Mouse (Mus musculus) hindbrain, embryonic 13.5 days (tissue): ENCODE results near the gene Rae1. TPM values are rescaled to one million over a fixed set of nuclear protein-coding genes. Genes with fewer than 3 reads are reported as not detected.

Experiments used
- ATAC-seq: fragments of 200-750 bp; cut with Nextera tagmentation; 2 replicates; pipeline ENCODE4 v1.8.0; 2017; ENCODE audit warnings: moderate TSS enrichment; ENCODE audit not compliant: low FRiP score
- H3K27ac ChIP-seq: fragments of 300-500 bp; sonication (generic); 2 replicates; pipeline ENCODE4 v1.5.1; 2015; ENCODE audit warnings: inconsistent platforms, mild to moderate bottlenecking, moderate library complexity
- H3K27me3 ChIP-seq: fragments of 300-500 bp; sonication (generic); 2 replicates; pipeline ENCODE4 v1.6.1; 2015; ENCODE audit warnings: mild to moderate bottlenecking, inconsistent platforms
- H3K36me3 ChIP-seq: fragments of 300-500 bp; sonication (generic); 2 replicates; pipeline ENCODE4 v1.6.1; 2015; ENCODE audit warnings: mild to moderate bottlenecking, inconsistent platforms
- H3K4me1 ChIP-seq: fragments of 300-500 bp; sonication (generic); replicated peaks from 2 replicates; pipeline ENCODE4 v1.6.1; 2015; ENCODE audit warnings: inconsistent platforms
- H3K4me2 ChIP-seq: fragments of 300-500 bp; sonication (generic); 2 replicates; pipeline ENCODE4 v1.6.1; 2015; ENCODE audit warnings: inconsistent platforms, mild to moderate bottlenecking, moderate library complexity
- H3K4me3 ChIP-seq: fragments of 300-500 bp; sonication (generic); 2 replicates; pipeline ENCODE4 v1.5.1; 2015; ENCODE audit warnings: mild to moderate bottlenecking, inconsistent platforms
- H3K9ac ChIP-seq: fragments of 300-500 bp; sonication (generic); 2 replicates; pipeline ENCODE4 v1.6.1; 2015; ENCODE audit warnings: mild to moderate bottlenecking, inconsistent platforms
- H3K9me3 ChIP-seq: fragments of 300-500 bp; sonication (generic); 2 replicates; pipeline ENCODE4 v1.6.1; 2016; ENCODE audit warnings: inconsistent platforms
- WGBS: fragments of 180-500 bp; shearing (Covaris S2); methylation state at CpG from one replicate; pipeline ENCODE4 v1.1.7; 2015; 5-methylcytosine and 5-hydroxymethylcytosine counted together
- polyA plus RNA-seq: library from polyadenylated mRNA; unstranded; fragments of >200 nt; fragmentation: Nextera tagmentation; extraction: Ambion mirVana; gene quantifications from 2 replicates; pipeline ENCODE4 v1.2.1, GENCODE M21; 2015

Gene Rae1
- polyA plus RNA-seq, 1 experiment from 2014 or later = 118 TPM

- H3K27me3 ChIP-seq = no peaks in the 10 kb centered on the region
- no peaks in the 10 kb centered on the region for H3K9me3 ChIP-seq
- no peak for ATAC-seq
- H3K27ac ChIP-seq = no peak overlapping the region
- H3K4me1 ChIP-seq = no peaks in the 10 kb centered on the region
- no peak overlapping the region for H3K4me2 ChIP-seq
- H3K36me3 ChIP-seq = no peaks in the 10 kb centered on the region
- 55% methylated on average over 11 of the region's 11 CpGs for WGBS
- H3K9ac ChIP-seq = peak overlapping the region; percentile 39; the same call in 1 of the 2 replicates
- no peak overlapping the region for H3K4me3 ChIP-seq
Measured at GRCm38 (mm10) chr2:173042504-173043162, 42.7 kb downstream of the Rae1 start.

- no peaks in the 10 kb centered on the region; the same call in 1 of the 2 replicates for H3K4me1 ChIP-seq
- H3K36me3 ChIP-seq = no peaks in the 10 kb centered on the region
- no peak overlapping the region for H3K27ac ChIP-seq
- no peak for ATAC-seq
- H3K4me2 ChIP-seq = no peak overlapping the region
- H3K27me3 ChIP-seq = no peaks in the 10 kb centered on the region
- no peak overlapping the region for H3K9ac ChIP-seq
- WGBS = 82% methylated on average over 18 of the region's 18 CpGs
- no peak overlapping the region for H3K4me3 ChIP-seq
- no peaks in the 10 kb centered on the region for H3K9me3 ChIP-seq
Measured at GRCm38 (mm10) chr2:173044198-173044970, 44.5 kb downstream of the Rae1 start.

- no peak for ATAC-seq
- peaks cover 14% of the 10 kb centered on the region for H3K4me1 ChIP-seq
- H3K4me3 ChIP-seq = no peak overlapping the region
- 78% methylated on average over 15 of the region's 15 CpGs for whole genome bisulfite sequencing
- no peak overlapping the region for H3K4me2 ChIP-seq
- no peaks in the 10 kb centered on the region for H3K36me3 ChIP-seq
- H3K27me3 ChIP-seq = no peaks in the 10 kb centered on the region
- no peak overlapping the region for H3K27ac ChIP-seq
- no peak overlapping the region for H3K9ac ChIP-seq
- H3K9me3 ChIP-seq = no peaks in the 10 kb centered on the region
Measured at GRCm38 (mm10) chr2:173046582-173047297, 46.8 kb downstream of the Rae1 start.

- WGBS = 56% methylated on average over 5 of the region's 5 CpGs
- peaks cover 14% of the 10 kb centered on the region for H3K4me1 ChIP-seq
- no peak overlapping the region for H3K9ac ChIP-seq
- H3K4me3 ChIP-seq = no peak overlapping the region
- ATAC-seq = no peak
- H3K9me3 ChIP-seq = no peaks in the 10 kb centered on the region
- H3K27me3 ChIP-seq = 0 out of 2 replicates have a peak, but pooled peaks cover 4% of the 10 kb centered on the region
- H3K27ac ChIP-seq = no peak overlapping the region
- no peaks in the 10 kb centered on the region for H3K36me3 ChIP-seq
- H3K4me2 ChIP-seq = no peak overlapping the region
Measured at GRCm38 (mm10) chr2:173047471-173047870, 47.6 kb downstream of the Rae1 start.

- no peak overlapping the region for H3K4me3 ChIP-seq
- H3K9me3 ChIP-seq = no peaks in the 10 kb centered on the region
- no peak for ATAC-seq
- H3K36me3 ChIP-seq = no peaks in the 10 kb centered on the region
- H3K27ac ChIP-seq = no peak overlapping the region
- 0 out of 2 replicates have a peak, but pooled peaks cover 4% of the 10 kb centered on the region for H3K27me3 ChIP-seq
- no peak overlapping the region for H3K4me2 ChIP-seq
- peaks cover 14% of the 10 kb centered on the region for H3K4me1 ChIP-seq
- no peak overlapping the region for H3K9ac ChIP-seq
- WGBS = 48% methylated on average over 17 of the region's 17 CpGs
Measured at GRCm38 (mm10) chr2:173048041-173048745, 48.3 kb downstream of the Rae1 start.

- H3K27ac ChIP-seq = no peak overlapping the region
- H3K4me2 ChIP-seq = no peak overlapping the region
- H3K4me3 ChIP-seq = no peak overlapping the region
- H3K4me1 ChIP-seq = peaks cover 14% of the 10 kb centered on the region
- H3K9me3 ChIP-seq = no peaks in the 10 kb centered on the region
- no peak for ATAC-seq
- WGBS = 84% methylated on average over 3 of the region's 3 CpGs
- 0 out of 2 replicates have a peak, but pooled peaks cover 4% of the 10 kb centered on the region for H3K27me3 ChIP-seq
- no peaks in the 10 kb centered on the region for H3K36me3 ChIP-seq
- H3K9ac ChIP-seq = no peak overlapping the region
Measured at GRCm38 (mm10) chr2:173049231-173049630, 49.3 kb downstream of the Rae1 start.

GRCm38 (mm10) chr2:173049817-173050216, 49.9 kb downstream of the Rae1 start:
- Histone ChIP-seq H3K4me2 (no peak overlapping the region), H3K9ac (no peak overlapping the region), H3K27ac (no peak overlapping the region), H3K36me3 (no peaks in the 10 kb centered on the region), H3K4me3 (no peak overlapping the region), H3K4me1 (peaks cover 14% of the 10 kb centered on the region), H3K9me3 (no peaks in the 10 kb centered on the region), H3K27me3 (peaks cover 4% of the 10 kb centered on the region; the same call in 1 of the 2 replicates)
- no peak for ATAC-seq
- WGBS = 43% methylated on average over 6 of the region's 6 CpGs

- 41% methylated on average over 8 of the region's 8 CpGs for WGBS
- no peak for ATAC-seq
- no peaks in the 10 kb centered on the region for H3K9me3 ChIP-seq
- H3K27ac ChIP-seq = no peak overlapping the region
- no peak overlapping the region for H3K4me2 ChIP-seq
- H3K4me3 ChIP-seq = no peak overlapping the region
- no peaks in the 10 kb centered on the region for H3K36me3 ChIP-seq
- peaks cover 14% of the 10 kb centered on the region for H3K4me1 ChIP-seq
- H3K9ac ChIP-seq = no peak overlapping the region
- H3K27me3 ChIP-seq = peaks cover 4% of the 10 kb centered on the region; the same call in 1 of the 2 replicates
Measured at GRCm38 (mm10) chr2:173050604-173051382, 50.9 kb downstream of the Rae1 start.

GRCm38 (mm10) chr2:173052881-173053280, 53.0 kb downstream of the Rae1 start:
- Histone ChIP-seq H3K9me3 (no peaks in the 10 kb centered on the region), H3K36me3 (no peaks in the 10 kb centered on the region), H3K4me1 (peaks cover 18% of the 10 kb centered on the region), H3K4me3 (no peak overlapping the region), H3K27me3 (peaks cover 4% of the 10 kb centered on the region; the same call in 1 of the 2 replicates), H3K27ac (no peak overlapping the region), H3K9ac (no peak overlapping the region), H3K4me2 (no peak overlapping the region)
- WGBS = 96% methylated on average over 8 of the region's 8 CpGs
- no peak for ATAC-seq

- Histone ChIP-seq H3K27me3 (peaks cover 4% of the 10 kb centered on the region; the same call in 1 of the 2 replicates), H3K36me3 (no peaks in the 10 kb centered on the region), H3K4me2 (no peak overlapping the region), H3K9ac (no peak overlapping the region), H3K4me1 (peaks cover 22% of the 10 kb centered on the region), H3K9me3 (no peaks in the 10 kb centered on the region), H3K27ac (no peak overlapping the region), H3K4me3 (no peak overlapping the region)
- ATAC-seq = no peak
- 83% methylated on average over 6 of the region's 6 CpGs for WGBS
Measured at GRCm38 (mm10) chr2:173053846-173054245, 53.9 kb downstream of the Rae1 start.

- Histone ChIP-seq H3K9ac (no peak overlapping the region), H3K9me3 (no peaks in the 10 kb centered on the region), H3K4me3 (no peak overlapping the region), H3K4me2 (no peak overlapping the region), H3K27ac (no peak overlapping the region), H3K36me3 (no peaks in the 10 kb centered on the region), H3K4me1 (peaks cover 8% of the 10 kb centered on the region; the same call in 1 of the 2 replicates), H3K27me3 (peaks cover 4% of the 10 kb centered on the region; the same call in 1 of the 2 replicates)
- no peak for ATAC-seq
- WGBS = 89% methylated on average over 10 of the region's 10 CpGs
Measured at GRCm38 (mm10) chr2:173056303-173056881, 56.5 kb downstream of the Rae1 start.
